Mouse (Mus musculus) heart, adult 2 months (tissue): ENCODE results near the gene Sec14l4. TPM values are rescaled to one million over a fixed set of nuclear protein-coding genes. Genes with fewer than 3 reads are reported as not detected.

Experiments
- DNase-seq, 2 experiments: peaks; one replicate each; pipeline ENCODE4 v3.0.0; 2021
- H3K27ac ChIP-seq: fragments of 200-600 bp; 2 replicates; pipeline ENCODE4 v1.8.1; 2022
- H3K27me3 ChIP-seq: fragments of 200-500 bp; 2 replicates; pipeline ENCODE4 v1.6.1; 2012; ENCODE audit warnings: mild to moderate bottlenecking, low read length, inconsistent platforms, mixed read lengths; ENCODE audit not compliant: control insufficient read depth, insufficient read depth
- H3K36me3 ChIP-seq: fragments of 200-500 bp; 2 replicates; pipeline ENCODE4 v1.6.1; 2012; ENCODE audit warnings: low read length, inconsistent platforms; ENCODE audit not compliant: control insufficient read depth, insufficient read depth
- H3K4me1 ChIP-seq: fragments of 200-500 bp; 2 replicates; pipeline ENCODE4 v1.6.1; 2011; ENCODE audit warnings: low read length; ENCODE audit not compliant: control insufficient read depth, insufficient read depth
- H3K4me3 ChIP-seq: fragments of 200-600 bp; 2 replicates; pipeline ENCODE4 v1.8.1; 2022
- H3K79me2 ChIP-seq: fragments of 200-500 bp; replicated peaks from 2 replicates; pipeline ENCODE4 v1.6.1; 2012; ENCODE audit warnings: mild to moderate bottlenecking, inconsistent platforms, low read length, moderate library complexity, mixed read lengths; ENCODE audit not compliant: control insufficient read depth, insufficient read depth
- H3K9ac ChIP-seq: fragments of 200-500 bp; 2 replicates; pipeline ENCODE4 v1.6.1; 2012; ENCODE audit warnings: low read depth, mild to moderate bottlenecking, control low read depth, inconsistent platforms, low read length, mixed read lengths
- CTCF ChIP-seq: fragments of 200-600 bp; IDR thresholded peaks from 2 replicates; pipeline ENCODE4 v1.8.1; 2022; ENCODE audit warnings: antibody characterized with exemption, mild to moderate bottlenecking, moderate library complexity
- EP300 ChIP-seq: fragments of 200-500 bp; IDR thresholded peaks from 2 replicates; pipeline ENCODE4 v1.6.1; 2011; ENCODE audit warnings: low read depth, low read length, control low read depth; ENCODE audit not compliant: insufficient read depth
- POLR2A ChIP-seq: fragments of 200-500 bp; IDR thresholded peaks from 2 replicates; pipeline ENCODE4 v1.6.1; 2011; ENCODE audit warnings: mild to moderate bottlenecking, low read depth, low read length, control low read depth; ENCODE audit not compliant: insufficient read depth
- WGBS: fragments of 180-500 bp; shearing (Covaris S2); methylation state at CpG from one replicate; pipeline ENCODE4 v1.1.7; 2018; 5-methylcytosine and 5-hydroxymethylcytosine counted together
- intact Hi-C: fragments of 180-260 bp; cut with DNase I; formaldehyde crosslinking; loops from one replicate; pipeline ENCODE4 v1.15.1; 2025
- long read RNA-seq: library from polyadenylated mRNA; stranded (forward); transcript quantifications from one replicate; pipeline ENCODE4 v2.0.0, GENCODE M21; 2021
- polyA plus RNA-seq: library from polyadenylated mRNA; depleted of rRNA; stranded (reverse); fragments of >200 nt; gene quantifications from 2 replicates; pipeline ENCODE4 v1.2.3, GENCODE M21; 2012; rRNA removed
- total RNA-seq, 2 experiments: library from RNA; stranded (reverse); gene quantifications; 2 replicates each; pipeline ENCODE4 v1.2.3; 2021

The Sec14l4 gene
- under 1 TPM; 0.14 to 0.47 TPM for total RNA-seq
- 0.32 and 0.57 TPM in 2 replicates for polyA plus RNA-seq
- long read RNA-seq, result 0 reads

DNA sequence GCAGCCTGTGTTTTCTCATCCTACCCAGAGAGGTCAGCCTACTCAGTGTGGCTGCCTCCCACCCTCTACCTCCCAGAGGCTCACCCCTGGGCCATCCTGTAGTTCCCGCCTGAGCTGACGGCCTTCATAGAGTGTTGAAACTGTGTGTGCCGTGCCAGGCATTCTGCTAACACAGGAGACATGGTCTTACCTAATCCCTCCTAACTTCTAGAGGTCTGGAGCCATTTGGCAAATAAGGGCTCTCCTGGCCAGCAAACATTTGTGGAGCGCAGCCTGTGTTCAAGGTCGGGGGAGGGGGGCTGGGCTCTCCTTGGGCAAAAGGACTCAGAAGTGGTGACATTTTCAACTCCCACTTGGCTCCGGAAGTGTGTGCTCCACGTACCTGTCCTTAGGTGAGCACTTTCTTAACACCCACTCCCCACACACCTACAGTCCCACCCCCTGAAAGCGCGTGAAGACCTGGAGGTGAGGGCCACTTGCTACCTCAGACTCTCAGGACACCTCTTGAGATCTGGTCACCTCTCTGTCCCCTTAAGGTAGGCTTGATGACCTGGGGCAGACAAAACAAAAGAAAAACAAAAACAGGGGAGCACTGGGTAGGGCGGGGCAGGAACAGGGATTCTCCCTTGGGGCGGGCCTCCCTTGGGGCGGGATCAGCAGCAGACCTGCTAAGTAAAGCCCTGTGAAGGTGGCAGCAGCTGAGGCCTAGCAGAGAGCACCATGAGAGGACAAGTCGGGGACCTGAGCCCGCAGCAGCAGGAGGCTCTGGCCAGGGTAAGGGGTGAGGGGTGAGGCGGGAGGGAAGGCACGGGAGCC lies at the start of gene Sec14l4:
Gene Sec14l4, plus strand, starts transcription at position 337 of the 816 bp plus-strand sequence.
- no peaks in the 10 kb centered on the region for H3K4me1 ChIP-seq
- 48% methylated on average over 16 of the region's 16 CpGs for WGBS
- no peaks in the 10 kb centered on the region; the same call in 1 of the 2 replicates for H3K27me3 ChIP-seq
- DNase-seq, result no peak
- H3K9ac ChIP-seq, result no peak within 1 kb of the TSS
- TF ChIP-seq EP300, result no peak
- no peak for TF ChIP-seq CTCF
- TF ChIP-seq POLR2A, result no peak
- H3K27ac ChIP-seq, result no peak within 1 kb of the TSS
- intact Hi-C loops, result no loop called here
- no peaks in the 10 kb centered on the region for H3K36me3 ChIP-seq
- no peaks in the 10 kb centered on the region for H3K79me2 ChIP-seq
- H3K4me3 ChIP-seq, result no peak within 1 kb of the TSS

GRCm38 (mm10) chr11:3981536-3981935 lies 49.7 kb upstream of the Sec14l4 start:
- TF ChIP-seq EP300, result no peak
- Histone ChIP-seq H3K79me2 (no peaks in the 10 kb centered on the region), H3K36me3 (no peaks in the 10 kb centered on the region), H3K9ac (no peak overlapping the region), H3K27ac (no peak overlapping the region), H3K4me1 (peaks cover 2% of the 10 kb centered on the region; the same call in 1 of the 2 replicates), H3K4me3 (no peak overlapping the region), H3K27me3 (no peaks in the 10 kb centered on the region)
- 23% methylated on average over 6 of the region's 6 CpGs for WGBS
- intact Hi-C loops, result no loop called here
- DNase-seq, result no peak

DNA sequence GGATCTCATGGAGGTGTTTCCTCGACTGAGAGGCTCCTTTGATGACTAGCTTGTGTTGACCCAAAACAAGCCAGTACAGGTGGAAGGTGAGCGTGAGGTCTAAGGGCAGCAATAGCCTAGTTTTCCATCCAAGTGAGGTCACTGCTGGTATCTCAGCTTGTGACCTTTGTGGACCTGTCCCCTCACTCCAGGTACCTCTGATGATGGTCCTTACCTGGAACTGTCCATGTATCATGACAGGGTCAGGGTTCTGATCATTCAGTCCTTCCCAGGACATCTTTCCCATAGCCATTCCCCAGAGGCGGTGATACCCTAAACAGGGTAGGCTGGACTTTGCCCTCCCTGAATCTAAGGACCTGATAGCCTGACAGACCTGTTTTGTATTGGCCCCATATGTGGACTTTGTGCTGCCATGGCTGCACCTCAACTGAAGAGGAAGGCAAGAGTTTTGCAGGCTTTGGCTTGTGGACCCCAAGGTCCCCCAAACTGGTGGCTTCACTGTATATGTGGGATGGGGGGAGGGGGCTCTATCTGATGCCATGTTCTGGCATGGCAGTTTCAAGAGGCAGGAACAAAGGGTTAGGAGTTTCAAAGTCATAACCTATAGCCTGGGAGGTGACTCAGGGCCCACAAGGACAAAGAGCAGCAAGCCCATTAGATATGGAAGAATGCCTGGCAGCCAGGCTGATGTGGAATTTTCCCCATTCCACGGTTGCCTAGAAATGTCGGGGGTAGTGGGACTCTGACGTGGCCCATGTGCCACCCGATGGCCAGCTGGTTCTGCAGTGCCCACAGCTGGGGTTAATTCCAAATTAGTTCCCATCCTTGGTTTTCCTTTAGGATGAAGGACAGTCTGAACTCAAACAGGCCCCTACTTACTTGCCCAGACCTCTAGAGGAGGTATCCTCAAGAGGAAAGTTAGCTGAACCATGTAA lies 48.7 kb upstream of the Sec14l4 start:
- no peaks in the 10 kb centered on the region for H3K79me2 ChIP-seq
- peaks cover 2% of the 10 kb centered on the region; the same call in 1 of the 2 replicates for H3K4me1 ChIP-seq
- H3K9ac ChIP-seq, result no peak overlapping the region
- H3K4me3 ChIP-seq, result no peak overlapping the region
- intact Hi-C loops, result no loop called here
- H3K27me3 ChIP-seq, result no peaks in the 10 kb centered on the region
- TF ChIP-seq CTCF, result no peak
- TF ChIP-seq EP300, result no peak
- no peak for TF ChIP-seq POLR2A
- WGBS, result 61% methylated on average over 7 of the region's 7 CpGs
- no peak overlapping the region for H3K27ac ChIP-seq
- DNase-seq, result no peak
- H3K36me3 ChIP-seq, result no peaks in the 10 kb centered on the region

GRCm38 (mm10) chr11:3983291-3983862 lies 47.9 kb upstream of the Sec14l4 start, which contains the start of gene Gal3st1:
TSS of gene Gal3st1 (plus strand) at chr11:3983636.
- Histone ChIP-seq H3K9ac (no peak within 1 kb of the TSS), H3K79me2 (no peaks in the 10 kb centered on the region), H3K36me3 (no peaks in the 10 kb centered on the region), H3K27me3 (no peaks in the 10 kb centered on the region), H3K4me3 (no peak within 1 kb of the TSS), H3K4me1 (peaks cover 2% of the 10 kb centered on the region; the same call in 1 of the 2 replicates), H3K27ac (no peak within 1 kb of the TSS)
- intact Hi-C loops, result no loop called here
- under 1% methylated on average over 29 of the region's 37 CpGs for WGBS
- TF ChIP-seq POLR2A, result no peak
- TF ChIP-seq CTCF, result no peak
- TF ChIP-seq EP300, result no peak
- DNase-seq, result no peak

DNA sequence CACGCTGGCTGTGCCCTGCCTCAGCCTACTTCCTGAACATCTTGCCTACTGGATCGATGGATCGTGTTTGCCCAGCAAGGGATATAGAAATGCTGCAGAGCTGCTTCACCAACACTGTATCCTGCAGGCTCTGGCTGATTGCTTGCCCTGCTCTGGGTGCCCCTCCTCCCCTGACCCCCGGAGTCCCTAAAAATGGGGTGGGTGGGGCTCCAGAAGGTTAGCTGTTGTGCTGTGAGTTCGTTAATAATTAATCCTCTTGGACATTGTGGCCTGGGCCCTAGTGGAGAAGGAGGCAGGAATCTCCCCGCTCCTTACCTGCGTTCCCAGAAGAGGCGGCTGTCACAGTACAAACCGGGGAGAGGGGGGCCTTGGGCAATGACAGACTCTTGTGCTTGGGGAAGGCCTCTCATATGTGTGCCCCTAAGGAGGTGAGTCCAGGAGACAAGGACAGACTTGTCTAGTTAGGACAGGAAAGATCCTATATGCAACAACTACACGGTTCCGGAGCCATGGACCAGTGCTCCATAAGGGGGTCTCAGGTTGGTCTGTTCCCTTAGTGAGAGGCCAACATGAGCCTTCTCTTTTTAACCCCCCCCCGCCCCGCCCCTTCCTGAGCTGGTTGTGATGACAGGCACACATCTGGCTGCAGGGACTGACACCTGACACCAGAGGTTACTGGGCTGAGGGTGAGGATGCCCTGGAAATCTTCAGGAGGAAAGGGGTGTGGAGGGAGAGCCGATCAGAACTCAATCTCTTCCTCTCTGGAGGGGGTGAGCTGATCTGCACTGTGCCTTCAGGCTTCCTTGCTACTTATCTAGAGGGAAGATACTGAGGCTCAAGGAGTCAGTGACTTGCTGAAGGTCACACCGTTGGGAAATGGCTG lies 47.2 kb upstream of the Sec14l4 start:
- Histone ChIP-seq H3K4me1 (peaks cover 2% of the 10 kb centered on the region; the same call in 1 of the 2 replicates), H3K27ac (no peak overlapping the region), H3K4me3 (no peak overlapping the region), H3K36me3 (no peaks in the 10 kb centered on the region), H3K27me3 (no peaks in the 10 kb centered on the region), H3K9ac (no peak overlapping the region), H3K79me2 (no peaks in the 10 kb centered on the region)
- TF ChIP-seq CTCF (no peak), EP300 (no peak), POLR2A (no peak)
- WGBS, result 16% methylated on average over 15 of the region's 15 CpGs
- intact Hi-C loops, result no loop called here
- no peak for DNase-seq
